Mouse (Mus musculus) midbrain, postnatal 0 days (tissue): ENCODE measurements at regions not wholly inside any gene's neighbourhood (a gene's known extent, or its start where the extent isn't known, plus 50 kb on each side); places are given as distances from the start of the nearest gene placed in this dataset.
A peak's percentile ranks its signal among the peaks of the same experiment; 100 is the strongest.

Source experiments
- ATAC-seq: fragments of 200-750 bp; cut with Nextera tagmentation; 2 replicates; pipeline ENCODE4 v1.8.0; 2017; ENCODE audit warnings: moderate number of reproducible peaks, mild to moderate bottlenecking, moderate TSS enrichment, moderate library complexity; ENCODE audit not compliant: low FRiP score
- DNase-seq: peaks from one replicate; pipeline ENCODE4 v3.0.0-alpha.2; 2015; ENCODE audit warnings: low spot score
- H3K27ac ChIP-seq: fragments of 300-500 bp; sonication (generic); 2 replicates; pipeline ENCODE4 v1.5.1; 2014; ENCODE audit warnings: low read depth, mild to moderate bottlenecking, low read length, mixed read lengths
- H3K27me3 ChIP-seq: fragments of 300-500 bp; sonication (generic); 2 replicates; pipeline ENCODE4 v1.6.1; 2014; ENCODE audit warnings: low read length, control low read depth, mixed read lengths; ENCODE audit not compliant: insufficient read depth
- H3K36me3 ChIP-seq: fragments of 300-500 bp; sonication (generic); 2 replicates; pipeline ENCODE4 v1.6.1; 2014; ENCODE audit warnings: low read length, control low read depth, mixed read lengths; ENCODE audit not compliant: insufficient read depth
- H3K4me1 ChIP-seq: fragments of 300-500 bp; sonication (generic); 2 replicates; pipeline ENCODE4 v1.6.1; 2014; ENCODE audit warnings: mild to moderate bottlenecking, control low read depth, antibody characterized with exemption, low read length, mixed read lengths; ENCODE audit not compliant: insufficient read depth
- H3K4me2 ChIP-seq: fragments of 300-500 bp; sonication (generic); 2 replicates; pipeline ENCODE4 v1.6.1; 2014; ENCODE audit warnings: low read depth, mild to moderate bottlenecking, low read length, mixed read lengths; ENCODE audit not compliant: poor library complexity, severe bottlenecking
- H3K4me3 ChIP-seq: fragments of 300-500 bp; sonication (generic); 2 replicates; pipeline ENCODE4 v1.5.1; 2014; ENCODE audit warnings: low read depth, mild to moderate bottlenecking, low read length, moderate library complexity
- H3K9ac ChIP-seq: fragments of 300-500 bp; sonication (generic); replicated peaks from 2 replicates; pipeline ENCODE4 v1.6.1; 2014; ENCODE audit warnings: mild to moderate bottlenecking, low read length, moderate library complexity, mixed read lengths; ENCODE audit not compliant: poor library complexity, severe bottlenecking
- H3K9me3 ChIP-seq: fragments of 300-500 bp; sonication (generic); 2 replicates; pipeline ENCODE4 v1.6.1; 2016; ENCODE audit warnings: low read length, control low read depth
- CTCF ChIP-seq: IDR thresholded peaks from 2 replicates; pipeline ENCODE4 v1.5.1; 2016; ENCODE audit warnings: antibody characterized with exemption, mild to moderate bottlenecking
- WGBS: fragments of 180-500 bp; shearing (Covaris S2); extraction: QIAGEN DNeasy Blood & Tissue Kit; methylation state at CpG from one replicate; pipeline ENCODE4 v1.1.7; 2014; 5-methylcytosine and 5-hydroxymethylcytosine counted together

DNA sequence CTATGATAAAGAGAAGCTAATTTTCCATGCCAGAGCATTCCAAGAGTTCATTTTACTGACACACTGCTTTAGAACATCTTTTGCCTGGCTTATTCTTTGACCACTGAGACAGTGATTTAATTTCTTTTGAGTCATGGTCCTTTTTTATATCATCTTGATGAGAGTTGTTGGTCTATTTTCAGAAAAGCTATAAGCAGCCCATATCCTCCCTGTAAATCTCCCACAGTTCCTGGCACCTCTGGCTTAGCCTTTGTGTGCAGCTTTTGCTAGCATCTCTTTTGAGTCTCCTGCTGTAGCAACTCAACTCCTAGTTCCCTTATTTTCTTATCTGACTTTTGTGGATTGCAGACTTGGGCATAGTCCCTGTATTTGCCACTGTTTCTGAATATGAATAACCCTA, 207.5 kb upstream of the 4931417E11Rik start:
- Histone ChIP-seq H3K4me2 (no peak overlapping the region), H3K4me1 (no peaks in the 10 kb centered on the region), H3K27me3 (no peaks in the 10 kb centered on the region), H3K27ac (no peak overlapping the region), H3K36me3 (no peaks in the 10 kb centered on the region), H3K9ac (no peak overlapping the region), H3K4me3 (no peak overlapping the region), H3K9me3 (no peaks in the 10 kb centered on the region; the same call in 1 of the 2 replicates)
- DNase-seq (no peak), ATAC-seq (no peak)
- TF ChIP-seq CTCF = no peak

DNA sequence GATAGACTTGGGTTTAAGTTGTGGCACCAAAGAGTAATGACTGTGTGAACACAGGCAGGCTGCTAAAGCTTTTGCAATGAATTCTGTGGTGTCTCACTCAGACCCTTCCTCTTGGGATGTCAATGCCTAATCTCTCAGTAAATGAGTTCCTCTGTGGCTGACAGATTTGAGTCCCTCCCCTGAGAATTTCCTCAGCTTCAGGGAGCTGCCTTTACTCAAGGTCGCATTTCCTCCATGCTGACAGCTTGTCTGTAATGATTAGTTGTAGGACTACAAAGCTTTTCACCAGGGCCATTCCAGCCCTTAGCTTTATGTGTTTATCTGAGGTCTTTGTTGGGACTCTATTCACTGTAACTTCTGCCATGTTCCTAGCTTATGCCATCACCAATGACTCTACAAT, 199.9 kb upstream of the 4931417E11Rik start:
- no peak overlapping the region for H3K4me3 ChIP-seq
- no peaks in the 10 kb centered on the region for H3K27me3 ChIP-seq
- DNase-seq (peak; percentile 10), ATAC-seq (no peak)
- H3K4me2 ChIP-seq = no peak overlapping the region
- 27% methylated on average over 1 of the region's 1 CpGs for WGBS
- no peak overlapping the region for H3K27ac ChIP-seq
- H3K4me1 ChIP-seq = no peaks in the 10 kb centered on the region
- H3K9me3 ChIP-seq = no peaks in the 10 kb centered on the region
- no peaks in the 10 kb centered on the region for H3K36me3 ChIP-seq
- no peak for TF ChIP-seq CTCF
- no peak overlapping the region for H3K9ac ChIP-seq

- ATAC-seq (no peak), DNase-seq (peak; percentile 73)
- WGBS = 58% methylated on average over 5 of the region's 5 CpGs
Observed at GRCm38 (mm10) chr6:73658988-73659387, 189.5 kb upstream of the 4931417E11Rik start.

GRCm38 (mm10) chr6:73645378-73645777, 175.9 kb upstream of the 4931417E11Rik start:
- H3K4me1 ChIP-seq = no peaks in the 10 kb centered on the region
- no peaks in the 10 kb centered on the region for H3K9me3 ChIP-seq
- no peak overlapping the region for H3K27ac ChIP-seq
- whole genome bisulfite sequencing = 41% methylated on average over 2 of the region's 2 CpGs
- TF ChIP-seq CTCF = no peak
- H3K4me2 ChIP-seq = no peak overlapping the region
- no peak overlapping the region for H3K4me3 ChIP-seq
- no peak for ATAC-seq
- no peaks in the 10 kb centered on the region for H3K36me3 ChIP-seq
- H3K27me3 ChIP-seq = no peaks in the 10 kb centered on the region
- peak; percentile 25 for DNase-seq
- H3K9ac ChIP-seq = no peak overlapping the region

More at GRCm38 (mm10) chr6:73658988-73659387, 189.5 kb upstream of the 4931417E11Rik start:
- peak; percentile 78 for TF ChIP-seq CTCF
- Histone ChIP-seq H3K4me2 (no peak overlapping the region), H3K4me3 (no peak overlapping the region), H3K4me1 (no peaks in the 10 kb centered on the region), H3K9ac (no peak overlapping the region), H3K27ac (no peak overlapping the region), H3K9me3 (no peaks in the 10 kb centered on the region), H3K27me3 (no peaks in the 10 kb centered on the region), H3K36me3 (no peaks in the 10 kb centered on the region)

DNA sequence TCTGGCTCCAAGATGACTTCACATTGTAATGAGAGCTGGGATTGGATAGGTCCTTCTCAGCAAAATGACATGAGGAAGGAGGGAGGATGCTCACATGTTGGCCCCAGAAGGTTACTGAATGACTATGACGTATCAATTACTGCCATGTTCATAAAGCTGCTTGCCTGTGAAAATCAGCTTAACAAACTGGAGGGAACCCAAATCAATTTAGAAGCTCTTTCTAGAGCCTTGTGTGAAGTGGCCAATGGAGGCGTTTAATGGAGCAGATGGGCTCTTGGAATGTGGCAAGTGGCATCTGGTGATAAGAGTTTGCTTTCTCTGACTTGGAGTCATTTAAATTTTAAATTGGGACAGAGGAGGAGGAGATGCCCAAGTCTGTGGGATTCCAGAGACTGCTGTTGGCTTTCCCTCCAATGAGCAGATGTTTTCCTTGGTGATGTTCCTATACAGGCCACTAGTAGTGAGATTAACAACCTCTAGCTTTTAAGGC, 175.4 kb upstream of the 4931417E11Rik start:
- TF ChIP-seq CTCF = no peak
- no peak for ATAC-seq
- no peaks in the 10 kb centered on the region for H3K27me3 ChIP-seq
- H3K4me1 ChIP-seq = no peaks in the 10 kb centered on the region
- no peak overlapping the region for H3K4me2 ChIP-seq
- no peaks in the 10 kb centered on the region for H3K36me3 ChIP-seq
- DNase-seq = peak; percentile 70
- H3K9me3 ChIP-seq = no peaks in the 10 kb centered on the region
- 52% methylated on average over 2 of the region's 2 CpGs for WGBS
- H3K9ac ChIP-seq = no peak overlapping the region
- no peak overlapping the region for H3K27ac ChIP-seq
- H3K4me3 ChIP-seq = no peak overlapping the region

- WGBS = 8% methylated on average over 1 of the region's 1 CpGs
- H3K9me3 ChIP-seq = no peaks in the 10 kb centered on the region
- ATAC-seq = no peak
- H3K4me2 ChIP-seq = no peak overlapping the region
- H3K36me3 ChIP-seq = no peaks in the 10 kb centered on the region
- no peak overlapping the region for H3K4me3 ChIP-seq
- no peak for TF ChIP-seq CTCF
- DNase-seq = peak; percentile 21
- H3K9ac ChIP-seq = no peak overlapping the region
- no peak overlapping the region for H3K27ac ChIP-seq
- no peaks in the 10 kb centered on the region for H3K4me1 ChIP-seq
- H3K27me3 ChIP-seq = no peaks in the 10 kb centered on the region
Observed at GRCm38 (mm10) chr6:73628600-73628999, 159.1 kb upstream of the 4931417E11Rik start.
